Mouse (Mus musculus) megakaryocyte, adult 5-6 weeks (primary cell): Measurements from ENCODE around the gene Gm20835. TPM values are rescaled to one million over a fixed set of nuclear protein-coding genes. Genes with fewer than 3 reads are reported as not detected.
"Not testable (repeated sequence)": the region's sequence is repeated elsewhere in the genome, so short reads cannot be mapped to it uniquely, and the experiment has no call there.

Experiments
- ATAC-seq: 2 replicates; pipeline ENCODE4 v1.8.0; 2016; ENCODE audit warnings: mild to moderate bottlenecking, inconsistent platforms; ENCODE audit not compliant: poor library complexity, severe bottlenecking
- total RNA-seq, 2 experiments: library from RNA; stranded (forward) in 1 of 2; stranded (reverse) in 1 of 2; fragments of 153-499, 151-499 nt in 1 of 2; fragments of 221-1000, 200-1000 nt in 1 of 2; gene quantifications; 2 replicates each; pipeline versions ENCODE4 v1.2.3 to v1.2.4; 2015 to 2017

Gm20835 gene
- total RNA-seq (2015) (not detected in 2 replicates), total RNA-seq (2017) (not detected in 2 replicates)

DNA sequence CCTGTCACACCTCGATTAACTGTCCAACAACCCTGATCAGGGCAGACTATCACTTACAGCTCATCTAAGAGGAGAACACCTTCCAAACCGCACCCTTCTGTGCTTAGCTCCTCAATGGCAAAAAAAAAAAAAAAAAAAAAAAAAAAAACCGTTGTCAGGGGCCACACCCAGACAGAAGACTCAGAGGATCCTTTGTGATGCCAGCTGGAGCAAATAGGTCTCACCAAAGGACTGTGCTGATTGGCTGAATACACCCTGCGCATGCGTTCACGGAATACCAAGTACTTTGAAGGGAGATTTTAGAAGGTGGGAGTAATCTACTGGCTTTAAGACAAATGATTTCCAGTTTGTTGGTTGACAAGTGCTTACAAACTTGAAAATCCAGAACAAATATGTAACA lies at the start of gene Gm20835:
Gm20835 (minus strand) TSS at position 101 of the 400 bp plus-strand sequence.
- ATAC-seq = not testable (repeated sequence)
